Mouse (Mus musculus) ovary, postnatal 14 days (tissue): ENCODE results near the gene 4933403O08Rik.

ENCODE experiments used
- DNase-seq: peaks from one replicate; pipeline ENCODE4 v3.0.0; 2022; ENCODE audit warnings: low spot score

4933403O08Rik gene

DNA sequence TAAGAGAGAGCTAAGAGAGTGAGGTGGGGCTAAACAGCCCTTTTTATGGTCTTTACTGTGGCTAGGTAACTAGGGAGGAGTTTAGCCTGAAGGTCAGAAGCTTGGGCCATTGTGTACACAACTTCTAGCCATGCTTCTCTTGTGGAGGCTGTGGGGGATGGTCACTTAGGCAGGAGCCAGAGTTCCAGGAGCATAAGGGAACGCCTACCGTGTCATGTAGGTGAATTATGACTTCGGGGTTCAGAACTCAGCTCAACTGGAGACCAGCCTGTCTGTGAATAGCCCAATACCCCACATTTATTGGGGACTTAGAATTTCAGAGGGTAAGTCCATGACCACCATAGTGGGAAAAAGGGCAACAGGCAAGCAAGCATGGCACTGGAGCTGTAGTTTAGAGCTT lies at the start of gene 4933403O08Rik:
Gene 4933403O08Rik, plus strand, starts transcription at position 301 of the 400 bp plus-strand sequence.
- no peak for DNase-seq

DNA sequence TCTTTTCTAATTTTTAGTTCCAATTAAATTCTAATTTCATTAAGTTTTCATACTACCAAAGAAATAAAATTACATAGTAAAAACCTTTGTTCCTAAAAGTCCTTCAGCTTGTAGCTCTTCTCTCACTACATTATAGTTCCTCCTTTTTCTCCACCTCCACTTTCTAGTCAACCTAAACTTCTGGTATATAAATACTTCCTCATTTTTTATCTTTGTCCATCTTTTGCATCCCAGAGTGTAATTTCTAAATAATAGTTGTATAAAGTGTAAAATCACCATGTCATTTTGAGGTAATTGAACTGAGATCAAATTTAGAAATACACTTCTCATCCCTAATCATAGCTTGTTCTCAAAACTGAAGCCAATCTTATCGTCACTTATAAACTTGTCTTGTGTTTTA lies 4.1 kb downstream of the 4933403O08Rik start:
- DNase-seq, result no peak

DNA sequence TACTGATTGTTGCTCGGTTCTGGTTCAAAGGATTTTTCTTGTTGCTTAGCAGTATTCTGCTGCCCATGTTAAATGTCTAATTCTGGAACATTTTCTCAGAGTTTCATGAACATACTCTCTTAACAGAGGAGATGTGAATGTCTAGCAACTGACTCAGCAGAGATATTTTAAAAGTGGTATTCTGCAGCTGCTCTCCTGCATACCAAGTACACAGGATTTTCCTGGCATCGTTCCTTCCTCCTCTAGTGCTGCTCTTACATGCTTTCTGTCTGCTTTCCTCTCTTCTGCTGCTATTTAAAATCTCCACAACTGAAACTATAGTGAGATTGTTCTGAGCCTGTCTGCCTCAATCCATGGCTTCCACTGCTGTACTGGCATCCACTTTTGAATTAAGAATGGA lies 16.7 kb downstream of the 4933403O08Rik start:
- no peak for DNase-seq

DNA sequence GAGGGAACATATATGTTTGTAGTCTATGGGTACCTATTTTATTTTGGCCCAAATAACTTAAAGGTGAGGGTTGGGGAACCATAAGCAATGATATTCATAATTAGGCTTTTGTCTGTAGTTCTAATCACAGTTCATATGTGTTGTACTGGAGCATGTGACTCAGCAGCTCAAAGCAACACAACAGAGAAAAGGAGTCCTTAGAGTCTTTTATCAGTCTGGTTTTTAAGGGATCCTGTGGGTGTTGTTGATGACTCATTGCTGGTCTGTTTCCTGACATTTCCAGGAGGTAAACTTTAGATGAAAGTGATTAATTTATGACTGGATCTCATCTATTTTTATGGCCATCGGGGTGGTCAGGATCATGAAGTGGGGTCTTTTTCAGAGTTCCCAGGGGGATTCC lies 34.7 kb downstream of the 4933403O08Rik start:
- DNase-seq, result no peak
